Comparison of ENCODE assay signal across 7 mouse cellular contexts in the genomic region with DNA sequence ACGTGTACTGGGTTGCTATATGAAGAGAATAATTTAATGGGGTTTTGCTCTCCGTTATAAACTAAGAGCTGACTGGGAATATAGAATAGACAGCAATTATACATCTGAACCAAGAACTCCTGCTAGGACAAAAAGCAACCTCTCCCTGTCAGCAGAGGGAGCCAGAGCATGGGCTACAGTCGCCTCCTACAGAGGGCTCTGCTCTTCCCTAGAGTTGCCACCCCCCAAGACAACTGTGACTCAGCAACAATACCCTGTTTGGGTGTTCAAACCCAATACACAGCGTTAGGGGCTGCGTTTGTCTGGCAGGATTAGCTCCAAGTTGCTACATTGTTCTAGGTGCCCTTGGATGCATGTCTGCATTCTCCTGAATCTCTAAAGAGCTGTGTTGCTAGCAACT. TPM values are rescaled to one million over a fixed set of nuclear protein-coding genes. Genes with fewer than 3 reads are reported as not detected.
DNase-seq lines count a peak whose midpoint lies in the region; ATAC-seq and TF ChIP-seq lines count a peak whose summit lies in the region.

No protein-coding gene starts in this region.

- no peak for TF ChIP-seq POLR2A in bone marrow, adult 2 months (IDR thresholded peaks at IDR 0.05; ENCODE audit: borderline replicate concordance, control insufficient read depth, low read depth, low read length)

- no peaks in the 10 kb centered on the region for H3K9me3 ChIP-seq in forebrain, embryonic 14.5 days (replicated peaks; ENCODE audit: control insufficient read depth, low read length)

- WGBS in bone marrow, adult 2 months = 8% methylated on average over 5 of the region's 5 CpGs
- WGBS in forebrain, embryonic 14.5 days = 14% methylated on average over 5 of the region's 5 CpGs

- H3K4me3 ChIP-seq in bone marrow, adult 2 months (replicated peaks; ENCODE audit: control insufficient read depth, low read depth, low read length) = no peak overlapping the region
- H3K4me3 ChIP-seq in forebrain, embryonic 14.5 days (ENCODE audit: low read depth, low read length) = no peak overlapping the region

- H3K27ac ChIP-seq in bone marrow, adult 2 months (ENCODE audit: control insufficient read depth, insufficient read depth, low read depth, low read length, poor library complexity) = no peak overlapping the region
- peak overlapping the region; percentile 99; the same call in 1 of the 2 replicates for H3K27ac ChIP-seq in forebrain, embryonic 14.5 days (ENCODE audit: low read depth, low read length)

- no peaks in the 10 kb centered on the region for H3K36me3 ChIP-seq in forebrain, embryonic 14.5 days (ENCODE audit: control insufficient read depth, insufficient read depth, low read length)

- peak; percentile 76 for DNase-seq in right cerebral cortex, adult 18-20 months
- DNase-seq in right cerebral cortex, postnatal 25 days = no peak
- DNase-seq in forebrain, embryonic 14.5 days (ENCODE audit: low spot score) = peak; percentile 74
- peak; percentile 59 to 73 for DNase-seq in layer of hippocampus, postnatal 10 days (ENCODE audit: low spot score in 2 of 2)
- peak; percentile 71 for DNase-seq in lung, postnatal 36 days
- DNase-seq in right cerebral cortex, adult 2 months (ENCODE audit: low spot score in 2 of 2) = peak; percentile 57 to 63

- H3K9ac ChIP-seq in forebrain, embryonic 14.5 days (ENCODE audit: low read length) = no peak overlapping the region

- ATAC-seq in forebrain, embryonic 14.5 days = no peak

- no peaks in the 10 kb centered on the region; the same call in 1 of the 2 replicates for H3K4me1 ChIP-seq in bone marrow, adult 2 months (ENCODE audit: control insufficient read depth, insufficient read depth, low read length)
- peaks cover 21% of the 10 kb centered on the region for H3K4me1 ChIP-seq in forebrain, embryonic 14.5 days (ENCODE audit: control insufficient read depth, insufficient read depth, low read length)

- H3K27me3 ChIP-seq in forebrain, embryonic 14.5 days (replicated peaks; ENCODE audit: control insufficient read depth, insufficient read depth, low read length) = no peaks in the 10 kb centered on the region

- H3K4me2 ChIP-seq in forebrain, embryonic 14.5 days (ENCODE audit: low read length) = no peak overlapping the region

- peak; percentile 83 for TF ChIP-seq CTCF in bone marrow, adult 2 months (IDR thresholded peaks at IDR 0.05; ENCODE audit: control insufficient read depth, insufficient read depth, low read length)

RNA-seq across cellular contexts. Expression of a gene that starts 1.6 kb away (rescaled TPM):
- polyA plus RNA-seq in bone marrow, adult 2 months (2011; ENCODE audit: insufficient read depth, insufficient read length, low replicate concordance, missing spikeins) = 1.1 and 2.2 TPM in 2 replicates
- 4.2 and 6.8 TPM in 2 replicates for polyA plus RNA-seq in forebrain, embryonic 14.5 days (2014; fragmentation: Nextera tagmentation; extraction: Ambion mirVana)
- 1 to 10 TPM; 6.1 to 7.0 TPM for total RNA-seq in layer of hippocampus, postnatal 10 days (2021)

RNA-seq across cellular contexts. Expression of a gene that starts 21.3 kb away (rescaled TPM):
- 11.8 and 33.5 TPM in 2 replicates for polyA plus RNA-seq in bone marrow, adult 2 months (2011; ENCODE audit: insufficient read depth, insufficient read length, low replicate concordance, missing spikeins)
- polyA plus RNA-seq in forebrain, embryonic 14.5 days (2014; fragmentation: Nextera tagmentation; extraction: Ambion mirVana) = 60.5 and 61.0 TPM in 2 replicates
- total RNA-seq in layer of hippocampus, postnatal 10 days (2021) = 10 to 100 TPM; 27.3 to 28.6 TPM

RNA-seq across cellular contexts. Expression of a gene that starts 50.2 kb away (rescaled TPM):
- polyA plus RNA-seq in bone marrow, adult 2 months (2011; ENCODE audit: insufficient read depth, insufficient read length, low replicate concordance, missing spikeins) = 107 and 167 TPM in 2 replicates
- 34.7 and 36.7 TPM in 2 replicates for polyA plus RNA-seq in forebrain, embryonic 14.5 days (2014; fragmentation: Nextera tagmentation; extraction: Ambion mirVana)
- total RNA-seq in layer of hippocampus, postnatal 10 days (2021) = 10 to 100 TPM; 54.4 to 67.7 TPM
